Mouse (Mus musculus): Measurements from ENCODE around the gene Sec14l3. TPM values are rescaled to one million over a fixed set of nuclear protein-coding genes. Genes with fewer than 3 reads are reported as not detected.
"Not testable (repeated sequence)": the region's sequence is repeated elsewhere in the genome, so short reads cannot be mapped to it uniquely, and the experiment has no call there.

The Sec14l3 gene
- not detected in 2 replicates for polyA plus RNA-seq (2014; fragmentation: Nextera tagmentation; extraction: Ambion mirVana)

DNA sequence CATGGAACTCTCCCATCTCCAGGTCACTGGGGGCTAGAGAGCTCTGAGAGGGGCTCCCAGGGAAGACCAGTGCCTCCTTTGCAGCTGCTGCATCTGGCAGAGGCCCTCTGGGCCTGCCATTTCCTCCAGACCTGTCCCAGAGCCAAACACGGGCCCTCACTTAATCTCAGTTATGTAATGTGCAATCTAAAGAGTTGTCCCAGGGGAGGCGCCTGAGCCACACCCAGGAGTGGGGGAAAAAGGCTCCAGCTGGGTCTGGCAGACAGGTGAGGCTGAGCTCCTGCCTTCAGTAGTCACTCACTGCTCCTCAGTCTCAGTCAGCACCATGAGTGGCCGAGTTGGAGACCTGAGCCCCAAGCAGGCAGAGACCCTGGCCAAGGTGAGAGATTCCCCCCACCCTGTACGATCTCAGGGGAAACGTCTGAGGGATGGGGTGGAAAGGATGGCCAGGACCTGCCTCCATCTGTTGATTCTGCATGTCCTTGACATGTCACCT, at the start of gene Sec14l3:
Gene Sec14l3 (plus strand): TSS at position 215 of the 496 bp plus-strand sequence.
- no peak for ATAC-seq (replicated peaks; ENCODE audit: insufficient number of reproducible peaks, low FRiP score, low TSS enrichment)
- no peaks in the 10 kb centered on the region for H3K4me1 ChIP-seq (ENCODE audit: control insufficient read depth, insufficient read depth, low read length)
- no peak within 1 kb of the TSS for H3K4me2 ChIP-seq
- no peaks in the 10 kb centered on the region for H3K36me3 ChIP-seq (ENCODE audit: control insufficient read depth, insufficient read depth, low read length)
- no peaks in the 10 kb centered on the region for H3K9me3 ChIP-seq (replicated peaks; ENCODE audit: control insufficient read depth, low read length)
- 43% methylated on average over 5 of the region's 5 CpGs for WGBS (ENCODE audit: insufficient replicate concordance)
- no peak within 1 kb of the TSS for H3K9ac ChIP-seq (ENCODE audit: low read depth, low read length)
- H3K4me3 ChIP-seq (ENCODE audit: low read depth, low read length): no peak within 1 kb of the TSS
- no peak within 1 kb of the TSS for H3K27ac ChIP-seq (ENCODE audit: low read depth, low read length)
- H3K27me3 ChIP-seq (ENCODE audit: control insufficient read depth, insufficient read depth, low read length): no peaks in the 10 kb centered on the region

DNA sequence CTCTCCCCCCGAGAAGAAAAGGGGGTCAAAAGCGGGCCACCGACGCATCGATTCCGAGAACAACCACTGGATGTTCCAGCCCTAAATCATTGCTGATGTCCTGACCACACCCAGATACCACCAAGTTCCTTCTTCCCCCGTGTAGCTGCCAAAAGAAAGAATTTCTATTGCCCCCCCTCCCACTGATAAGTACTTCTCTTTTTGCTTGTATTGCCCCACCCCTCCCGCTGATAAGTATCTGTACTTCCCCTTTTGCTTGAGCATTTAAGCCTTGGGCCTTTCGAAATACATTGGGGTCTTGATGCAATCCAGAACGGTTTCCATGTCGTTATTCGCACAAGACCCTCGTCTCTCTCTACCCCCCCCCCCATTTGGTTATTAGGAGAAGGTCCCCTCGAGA, 48.8 kb upstream of the Sec14l3 start:
- H3K4me1 ChIP-seq (ENCODE audit: control insufficient read depth, insufficient read depth, low read length); H3K4me2 ChIP-seq; H3K9me3 ChIP-seq (replicated peaks; ENCODE audit: control insufficient read depth, low read length); H3K9ac ChIP-seq (ENCODE audit: low read depth, low read length); H3K4me3 ChIP-seq (ENCODE audit: low read depth, low read length); H3K27me3 ChIP-seq (ENCODE audit: control insufficient read depth, insufficient read depth, low read length); H3K36me3 ChIP-seq (ENCODE audit: control insufficient read depth, insufficient read depth, low read length); ATAC-seq (replicated peaks; ENCODE audit: insufficient number of reproducible peaks, low FRiP score, low TSS enrichment); H3K27ac ChIP-seq (ENCODE audit: low read depth, low read length): not testable (repeated sequence)
- WGBS (ENCODE audit: insufficient replicate concordance): 83% methylated on average over 14 of the region's 14 CpGs

DNA sequence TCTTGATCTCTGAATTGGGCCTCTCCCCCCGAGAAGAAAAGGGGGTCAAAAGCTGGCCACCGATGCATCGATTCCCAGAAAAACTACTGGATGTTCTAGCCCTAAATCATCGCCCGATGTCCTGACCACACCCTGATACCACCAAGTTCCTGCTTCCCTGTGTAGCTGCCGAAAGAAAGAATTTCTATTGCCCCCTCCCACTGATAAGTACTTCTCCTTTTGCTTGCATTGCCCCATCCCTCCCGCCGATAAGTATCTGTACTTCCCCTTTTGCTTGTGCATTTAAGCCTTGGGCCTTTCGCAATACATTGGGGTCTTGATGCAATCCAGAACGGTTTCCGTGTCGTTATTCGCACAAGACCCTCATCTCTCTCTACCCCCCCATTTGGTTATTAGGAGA, 42.5 kb upstream of the Sec14l3 start:
- not testable (repeated sequence) for H3K27me3 ChIP-seq (ENCODE audit: control insufficient read depth, insufficient read depth, low read length); H3K27ac ChIP-seq (ENCODE audit: low read depth, low read length); H3K4me2 ChIP-seq; H3K4me3 ChIP-seq (ENCODE audit: low read depth, low read length); H3K36me3 ChIP-seq (ENCODE audit: control insufficient read depth, insufficient read depth, low read length); H3K9ac ChIP-seq (ENCODE audit: low read depth, low read length); H3K9me3 ChIP-seq (replicated peaks; ENCODE audit: control insufficient read depth, low read length); ATAC-seq (replicated peaks; ENCODE audit: insufficient number of reproducible peaks, low FRiP score, low TSS enrichment); H3K4me1 ChIP-seq (ENCODE audit: control insufficient read depth, insufficient read depth, low read length)
- 83% methylated on average over 13 of the region's 13 CpGs for WGBS (ENCODE audit: insufficient replicate concordance)

DNA sequence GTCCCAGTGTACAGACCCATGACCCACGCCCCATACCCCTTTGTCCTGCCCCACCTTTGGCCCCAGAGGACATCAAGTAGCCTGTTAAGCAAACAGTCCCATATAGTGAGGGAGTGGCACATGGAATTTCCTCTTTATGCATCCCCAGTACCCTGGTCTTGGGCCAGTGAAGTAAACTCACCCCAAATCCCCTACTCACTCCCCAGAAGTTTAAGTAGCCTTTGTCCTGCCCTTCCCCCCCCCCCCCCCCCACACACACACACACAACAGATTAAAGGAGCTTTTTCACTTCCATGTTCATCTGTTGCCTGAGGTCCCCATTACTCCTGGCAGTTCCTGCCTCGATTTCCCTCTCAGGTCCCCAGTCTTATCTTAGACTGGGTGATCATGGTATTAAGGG, 41.3 kb upstream of the Sec14l3 start:
- WGBS (ENCODE audit: insufficient replicate concordance): 48% methylated on average over 2 of the region's 2 CpGs
- H3K27me3 ChIP-seq (ENCODE audit: control insufficient read depth, insufficient read depth, low read length): no peaks in the 10 kb centered on the region
- no peak overlapping the region for H3K4me2 ChIP-seq
- H3K36me3 ChIP-seq (ENCODE audit: control insufficient read depth, insufficient read depth, low read length): no peaks in the 10 kb centered on the region
- H3K9ac ChIP-seq (ENCODE audit: low read depth, low read length): no peak overlapping the region
- H3K27ac ChIP-seq (ENCODE audit: low read depth, low read length): no peak overlapping the region
- H3K9me3 ChIP-seq (replicated peaks; ENCODE audit: control insufficient read depth, low read length): no peaks in the 10 kb centered on the region
- no peaks in the 10 kb centered on the region for H3K4me1 ChIP-seq (ENCODE audit: control insufficient read depth, insufficient read depth, low read length)
- no peak overlapping the region for H3K4me3 ChIP-seq (ENCODE audit: low read depth, low read length)
- ATAC-seq (replicated peaks; ENCODE audit: insufficient number of reproducible peaks, low FRiP score, low TSS enrichment): no peak

DNA sequence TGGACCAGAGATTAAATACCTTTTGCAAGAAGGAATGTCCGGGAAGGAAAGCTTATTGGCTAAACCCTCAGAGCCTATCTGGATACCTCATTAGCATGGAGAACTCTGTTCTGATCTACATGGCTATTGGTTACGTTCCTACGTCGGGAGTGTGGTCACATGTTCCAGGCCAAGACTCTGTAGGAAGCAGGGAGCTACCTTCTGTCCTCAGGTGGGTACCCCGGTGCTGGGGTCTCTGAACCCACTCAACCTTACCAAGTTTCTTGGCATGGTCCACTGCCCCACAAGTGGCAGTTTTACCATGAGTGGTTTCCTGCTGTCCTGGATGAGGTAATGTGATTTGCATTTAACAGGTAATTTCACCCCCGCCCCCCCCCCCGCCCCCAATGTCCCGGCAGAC, 37.6 kb upstream of the Sec14l3 start:
- no peak for ATAC-seq (replicated peaks; ENCODE audit: insufficient number of reproducible peaks, low FRiP score, low TSS enrichment)
- H3K4me3 ChIP-seq (ENCODE audit: low read depth, low read length): no peak overlapping the region
- peaks cover 12% of the 10 kb centered on the region for H3K27me3 ChIP-seq (ENCODE audit: control insufficient read depth, insufficient read depth, low read length)
- no peak overlapping the region for H3K9ac ChIP-seq (ENCODE audit: low read depth, low read length)
- H3K9me3 ChIP-seq (replicated peaks; ENCODE audit: control insufficient read depth, low read length): no peaks in the 10 kb centered on the region; the same call in 1 of the 2 replicates
- H3K27ac ChIP-seq (ENCODE audit: low read depth, low read length): no peak overlapping the region
- 68% methylated on average over 8 of the region's 8 CpGs for WGBS (ENCODE audit: insufficient replicate concordance)
- H3K36me3 ChIP-seq (ENCODE audit: control insufficient read depth, insufficient read depth, low read length): no peaks in the 10 kb centered on the region
- no peak overlapping the region for H3K4me2 ChIP-seq
- H3K4me1 ChIP-seq (ENCODE audit: control insufficient read depth, insufficient read depth, low read length): no peaks in the 10 kb centered on the region

DNA sequence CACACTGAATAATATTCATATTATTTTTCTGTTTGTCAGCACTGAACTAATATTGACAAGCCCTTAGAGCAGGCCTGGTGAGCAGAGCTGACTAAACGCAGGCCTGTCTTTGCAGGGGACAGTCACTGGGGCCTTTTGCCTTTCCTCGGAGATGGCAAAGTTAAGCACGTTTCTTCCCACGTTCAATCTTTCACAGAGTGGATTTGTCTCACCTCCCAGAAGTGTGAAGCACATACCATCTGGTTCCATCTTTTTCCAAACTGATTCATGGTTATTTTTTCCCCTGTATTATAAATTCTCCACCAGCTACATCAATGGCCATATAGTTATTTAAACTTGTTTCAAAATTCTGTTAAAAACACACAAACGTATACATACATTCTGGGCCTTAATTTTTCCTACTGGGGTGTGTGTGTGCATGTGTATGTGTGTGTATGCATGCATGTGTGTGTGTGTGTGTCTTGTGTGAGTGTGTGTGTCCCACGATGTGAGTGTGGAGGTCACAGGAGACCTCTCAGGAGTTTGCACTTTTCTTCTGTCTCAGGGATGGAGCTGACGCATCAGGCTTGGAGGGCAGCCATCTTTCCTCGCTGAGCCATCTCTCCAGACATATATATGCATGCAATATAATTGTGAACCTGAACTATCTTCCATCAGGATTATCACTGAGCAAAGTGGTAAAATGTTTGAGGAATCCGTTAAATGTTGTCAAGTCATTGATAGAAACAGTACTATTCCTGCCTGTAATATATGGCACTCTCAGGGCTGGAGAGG, 36.9 kb upstream of the Sec14l3 start:
- H3K27ac ChIP-seq (ENCODE audit: low read depth, low read length): no peak overlapping the region
- no peak overlapping the region for H3K9ac ChIP-seq (ENCODE audit: low read depth, low read length)
- no peak overlapping the region for H3K4me2 ChIP-seq
- ATAC-seq (replicated peaks; ENCODE audit: insufficient number of reproducible peaks, low FRiP score, low TSS enrichment): no peak
- no peaks in the 10 kb centered on the region for H3K4me1 ChIP-seq (ENCODE audit: control insufficient read depth, insufficient read depth, low read length)
- WGBS (ENCODE audit: insufficient replicate concordance): 69% methylated on average over 9 of the region's 9 CpGs
- peaks cover 18% of the 10 kb centered on the region for H3K27me3 ChIP-seq (ENCODE audit: control insufficient read depth, insufficient read depth, low read length)
- no peak overlapping the region for H3K4me3 ChIP-seq (ENCODE audit: low read depth, low read length)
- H3K36me3 ChIP-seq (ENCODE audit: control insufficient read depth, insufficient read depth, low read length): no peaks in the 10 kb centered on the region
- no peaks in the 10 kb centered on the region; the same call in 1 of the 2 replicates for H3K9me3 ChIP-seq (replicated peaks; ENCODE audit: control insufficient read depth, low read length)

DNA sequence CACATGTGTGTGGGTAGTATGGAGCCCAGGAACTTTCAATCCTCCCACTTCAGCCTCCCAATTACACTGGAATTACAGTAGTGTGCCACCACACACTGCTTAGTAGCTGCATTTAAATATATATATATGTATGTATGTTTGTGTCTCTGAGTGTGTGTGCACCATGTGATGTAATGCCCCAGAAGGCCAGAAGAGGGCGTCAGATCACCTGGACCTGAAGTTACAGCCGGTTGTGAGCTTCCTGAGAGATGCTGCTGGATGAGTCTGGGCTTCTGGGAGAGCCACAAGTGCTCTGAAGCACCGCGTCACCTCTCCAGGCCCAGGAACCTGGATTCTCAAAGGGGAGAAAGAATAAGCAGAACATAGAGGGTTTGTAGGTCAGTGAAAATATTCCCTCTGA, 35.3 kb upstream of the Sec14l3 start:
- H3K4me2 ChIP-seq: no peak overlapping the region
- no peaks in the 10 kb centered on the region for H3K36me3 ChIP-seq (ENCODE audit: control insufficient read depth, insufficient read depth, low read length)
- no peak for ATAC-seq (replicated peaks; ENCODE audit: insufficient number of reproducible peaks, low FRiP score, low TSS enrichment)
- no peak overlapping the region for H3K4me3 ChIP-seq (ENCODE audit: low read depth, low read length)
- H3K27ac ChIP-seq (ENCODE audit: low read depth, low read length): no peak overlapping the region
- H3K9ac ChIP-seq (ENCODE audit: low read depth, low read length): no peak overlapping the region
- 71% methylated on average over 4 of the region's 4 CpGs for WGBS (ENCODE audit: insufficient replicate concordance)
- peaks cover 18% of the 10 kb centered on the region for H3K27me3 ChIP-seq (ENCODE audit: control insufficient read depth, insufficient read depth, low read length)
- H3K4me1 ChIP-seq (ENCODE audit: control insufficient read depth, insufficient read depth, low read length): no peaks in the 10 kb centered on the region
- no peaks in the 10 kb centered on the region; the same call in 1 of the 2 replicates for H3K9me3 ChIP-seq (replicated peaks; ENCODE audit: control insufficient read depth, low read length)

DNA sequence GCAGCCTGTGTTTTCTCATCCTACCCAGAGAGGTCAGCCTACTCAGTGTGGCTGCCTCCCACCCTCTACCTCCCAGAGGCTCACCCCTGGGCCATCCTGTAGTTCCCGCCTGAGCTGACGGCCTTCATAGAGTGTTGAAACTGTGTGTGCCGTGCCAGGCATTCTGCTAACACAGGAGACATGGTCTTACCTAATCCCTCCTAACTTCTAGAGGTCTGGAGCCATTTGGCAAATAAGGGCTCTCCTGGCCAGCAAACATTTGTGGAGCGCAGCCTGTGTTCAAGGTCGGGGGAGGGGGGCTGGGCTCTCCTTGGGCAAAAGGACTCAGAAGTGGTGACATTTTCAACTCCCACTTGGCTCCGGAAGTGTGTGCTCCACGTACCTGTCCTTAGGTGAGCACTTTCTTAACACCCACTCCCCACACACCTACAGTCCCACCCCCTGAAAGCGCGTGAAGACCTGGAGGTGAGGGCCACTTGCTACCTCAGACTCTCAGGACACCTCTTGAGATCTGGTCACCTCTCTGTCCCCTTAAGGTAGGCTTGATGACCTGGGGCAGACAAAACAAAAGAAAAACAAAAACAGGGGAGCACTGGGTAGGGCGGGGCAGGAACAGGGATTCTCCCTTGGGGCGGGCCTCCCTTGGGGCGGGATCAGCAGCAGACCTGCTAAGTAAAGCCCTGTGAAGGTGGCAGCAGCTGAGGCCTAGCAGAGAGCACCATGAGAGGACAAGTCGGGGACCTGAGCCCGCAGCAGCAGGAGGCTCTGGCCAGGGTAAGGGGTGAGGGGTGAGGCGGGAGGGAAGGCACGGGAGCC, 33.3 kb upstream of the Sec14l3 start, which contains the start of gene Sec14l4:
Gene Sec14l4 (plus strand): TSS at position 337 of the 816 bp plus-strand sequence.
- no peak for ATAC-seq (replicated peaks; ENCODE audit: insufficient number of reproducible peaks, low FRiP score, low TSS enrichment)
- no peaks in the 10 kb centered on the region for H3K4me1 ChIP-seq (ENCODE audit: control insufficient read depth, insufficient read depth, low read length)
- H3K4me2 ChIP-seq: no peak within 1 kb of the TSS
- H3K36me3 ChIP-seq (ENCODE audit: control insufficient read depth, insufficient read depth, low read length): no peaks in the 10 kb centered on the region
- peaks cover 18% of the 10 kb centered on the region for H3K27me3 ChIP-seq (ENCODE audit: control insufficient read depth, insufficient read depth, low read length)
- no peak within 1 kb of the TSS for H3K4me3 ChIP-seq (ENCODE audit: low read depth, low read length)
- no peak within 1 kb of the TSS for H3K27ac ChIP-seq (ENCODE audit: low read depth, low read length)
- H3K9me3 ChIP-seq (replicated peaks; ENCODE audit: control insufficient read depth, low read length): no peaks in the 10 kb centered on the region; the same call in 1 of the 2 replicates
- 24% methylated on average over 16 of the region's 16 CpGs for WGBS (ENCODE audit: insufficient replicate concordance)
- H3K9ac ChIP-seq (ENCODE audit: low read depth, low read length): no peak within 1 kb of the TSS

All from heart, embryonic 11.5 days (tissue).